Mouse (Mus musculus) stomach, postnatal 0 days (tissue): Measurements from ENCODE around the gene Prss2.

Source experiments
- CTCF ChIP-seq: IDR thresholded peaks from 2 replicates; pipeline ENCODE4 v1.5.1; 2016; ENCODE audit warnings: antibody characterized with exemption, low read depth, mild to moderate bottlenecking, moderate library complexity
- EP300 ChIP-seq: optimal IDR thresholded peaks from 2 replicates; pipeline ENCODE3; 2016; ENCODE audit warnings: antibody characterized with exemption

DNA sequence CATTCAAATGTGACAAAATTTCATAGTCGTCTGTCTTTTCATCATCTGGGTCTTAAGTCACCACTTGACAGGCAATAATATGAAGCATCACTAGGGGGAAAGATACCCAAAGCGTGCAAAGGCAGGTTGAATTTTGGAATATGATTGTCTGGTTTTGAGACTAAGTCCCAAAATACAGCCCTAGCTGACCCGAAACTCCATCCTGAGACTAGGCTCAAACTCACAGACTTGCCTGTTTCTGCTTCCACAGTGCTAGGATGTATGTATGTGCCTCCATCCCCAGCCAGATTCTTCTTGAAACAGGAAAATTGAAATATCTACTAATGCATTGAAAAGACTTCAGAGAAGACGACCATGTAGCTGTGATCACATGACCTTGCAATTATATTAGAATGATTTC lies 10.6 kb downstream of the Prss2 start:
- no peak for TF ChIP-seq CTCF
- no peak for TF ChIP-seq EP300
